Mouse (Mus musculus) lung, embryonic 14.5 days (tissue): ENCODE measurements around the gene Rbbp7. TPM values are rescaled to one million over a fixed set of nuclear protein-coding genes. Genes with fewer than 3 reads are reported as not detected.

Source experiments
- ATAC-seq: fragments of 200-750 bp; cut with Nextera tagmentation; 2 replicates; pipeline ENCODE4 v1.8.0; 2017; ENCODE audit warnings: mild to moderate bottlenecking, moderate TSS enrichment, moderate library complexity; ENCODE audit not compliant: insufficient read depth
- DNase-seq: peaks from one replicate; pipeline ENCODE4 v3.0.0-alpha.2; 2015
- H3K27ac ChIP-seq: fragments of 300-500 bp; sonication (generic); 2 replicates; pipeline ENCODE4 v1.5.1; 2014; ENCODE audit warnings: low read depth, mild to moderate bottlenecking, moderate library complexity
- H3K27me3 ChIP-seq: fragments of 300-500 bp; sonication (generic); 2 replicates; pipeline ENCODE4 v1.6.1; 2014; ENCODE audit warnings: low read length, control low read depth; ENCODE audit not compliant: insufficient read depth
- H3K36me3 ChIP-seq: fragments of 300-500 bp; sonication (generic); 2 replicates; pipeline ENCODE4 v1.6.1; 2014; ENCODE audit warnings: control low read depth; ENCODE audit not compliant: insufficient read depth
- H3K4me1 ChIP-seq: fragments of 300-500 bp; sonication (generic); 2 replicates; pipeline ENCODE4 v1.6.1; 2014; ENCODE audit warnings: antibody characterized with exemption, control low read depth; ENCODE audit not compliant: insufficient read depth
- H3K4me2 ChIP-seq: fragments of 300-500 bp; sonication (generic); 2 replicates; pipeline ENCODE4 v1.6.1; 2014; ENCODE audit warnings: mild to moderate bottlenecking
- H3K4me3 ChIP-seq: fragments of 300-500 bp; sonication (generic); 2 replicates; pipeline ENCODE4 v1.5.1; 2014; ENCODE audit warnings: low read depth, low read length
- H3K9ac ChIP-seq: fragments of 300-500 bp; sonication (generic); 2 replicates; pipeline ENCODE4 v1.6.1; 2014
- H3K9me3 ChIP-seq: fragments of 300-500 bp; sonication (generic); 2 replicates; pipeline ENCODE4 v1.6.1; 2016; ENCODE audit warnings: low read depth, low read length, control low read depth
- CTCF ChIP-seq: IDR thresholded peaks from 2 replicates; pipeline ENCODE4 v1.5.1; 2016; ENCODE audit warnings: antibody characterized with exemption, low read depth
- WGBS: fragments of 180-500 bp; shearing (Covaris S2); extraction: QIAGEN DNeasy Blood & Tissue Kit; methylation state at CpG from one replicate; pipeline ENCODE4 v1.1.7; 2014; 5-methylcytosine and 5-hydroxymethylcytosine counted together
- polyA plus RNA-seq: library from polyadenylated mRNA; unstranded; fragments of >200 nt; fragmentation: Nextera tagmentation; extraction: Ambion mirVana; gene quantifications from 2 replicates; pipeline ENCODE4 v1.2.1, GENCODE M21; 2014

Gene Rbbp7
- polyA plus RNA-seq, 1 experiment from 2014 or later: 544 TPM

DNA sequence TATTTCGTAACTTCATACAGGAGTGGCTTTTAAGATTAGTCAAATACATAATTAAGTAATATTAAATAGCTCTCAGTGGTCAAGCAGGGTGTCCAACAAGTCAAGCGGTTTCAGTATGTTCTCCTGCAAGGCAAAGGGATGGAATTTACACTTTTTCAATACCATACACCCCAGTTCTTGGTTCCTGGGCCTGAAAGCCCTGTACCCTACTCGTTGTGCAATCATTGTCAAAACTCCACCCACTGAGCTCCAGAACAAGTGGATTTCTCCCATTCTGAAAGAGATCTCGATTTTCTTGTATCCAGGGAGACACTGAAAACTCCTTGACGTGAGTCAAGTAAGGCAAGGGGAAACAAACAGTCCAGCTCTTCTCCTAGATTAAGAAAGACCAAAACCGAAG is 67.8 kb downstream of the Rbbp7 start:
- Histone ChIP-seq H3K36me3 (no peaks in the 10 kb centered on the region), H3K4me3 (peak overlapping the region; percentile 55), H3K27me3 (no peaks in the 10 kb centered on the region), H3K27ac (no peak overlapping the region), H3K9me3 (no peaks in the 10 kb centered on the region), H3K4me1 (no peaks in the 10 kb centered on the region), H3K4me2 (peak overlapping the region; percentile 82), H3K9ac (no peak overlapping the region)
- DNase-seq (peak; percentile 2), ATAC-seq (no peak)
- TF ChIP-seq CTCF: no peak
- WGBS: 39% methylated on average over 6 of the region's 6 CpGs

Other genes starting within 250 kb of the Rbbp7 start
- gene Reps2, start 116.8 kb upstream of the Rbbp7 start, polyA plus RNA-seq: 0.83 and 0.84 TPM in 2 replicates
- 13.4 and 14.0 TPM in 2 replicates for gene Txlng, start 69.1 kb downstream of the Rbbp7 start, polyA plus RNA-seq
- 45.9 and 48.9 TPM in 2 replicates for gene Syap1, start 128.0 kb downstream of the Rbbp7 start, polyA plus RNA-seq
- gene Ctps2, start 140.8 kb downstream of the Rbbp7 start, polyA plus RNA-seq: 93.0 and 94.7 TPM in 2 replicates
- 1.3 TPM in 1 of 2 replicates, not detected in the other for gene S100g, start 204.2 kb downstream of the Rbbp7 start, polyA plus RNA-seq